Mouse (Mus musculus): ENCODE measurements around the gene Krtap3-1. TPM values are rescaled to one million over a fixed set of nuclear protein-coding genes. Genes with fewer than 3 reads are reported as not detected.

Krtap3-1 gene
- total RNA-seq, 4 experiments from 2014 or later, result not detected

DNA sequence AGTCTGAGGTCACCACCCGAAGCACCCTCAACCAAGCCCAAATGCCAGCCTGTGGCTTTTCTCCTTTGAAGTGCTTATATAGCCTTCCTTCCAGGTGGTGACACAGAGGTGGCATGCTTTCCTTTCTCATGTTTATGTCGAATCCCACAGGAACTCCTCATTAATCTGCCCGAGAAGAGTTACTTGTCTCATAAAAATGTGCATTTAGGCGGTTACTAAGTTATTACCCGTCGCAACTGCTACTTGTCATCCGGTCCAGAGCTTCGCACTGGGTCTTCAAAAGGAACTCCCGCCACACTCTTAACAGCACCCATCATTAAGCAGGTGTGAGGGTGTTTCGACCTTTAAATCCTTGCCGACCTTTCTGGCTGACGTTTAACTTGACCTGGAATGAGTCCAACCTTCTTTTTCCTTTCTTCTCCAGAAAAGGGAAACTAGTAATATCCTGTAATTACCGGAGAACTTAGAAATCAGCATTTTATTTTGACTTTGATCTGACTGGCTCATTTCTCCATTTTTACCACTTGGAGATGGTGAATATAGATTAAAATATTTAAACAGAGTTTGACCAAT lies 45.1 kb downstream of the Krtap3-1 start, which contains the start of gene Krt39:
Gene Krt39 (minus strand): TSS at position 51 of the 573 bp plus-strand sequence.
- no peak for DNase-seq (ENCODE audit: low spot score in 2 of 2)

Other genes with a start within 250 kb of the Krtap3-1 start
- not detected for gene Krt25, start 243.7 kb downstream of the Krtap3-1 start, total RNA-seq (2022)
- gene Krt26, start 228.7 kb downstream of the Krtap3-1 start, total RNA-seq (2022), result not detected
- not detected for gene Krt27, start 215.5 kb downstream of the Krtap3-1 start, total RNA-seq (2022)
- gene Krt28, start 191.7 kb downstream of the Krtap3-1 start, total RNA-seq (2022), result under 1 TPM in 2 of 4 experiments, not detected in 2; 0.38 to 0.52 TPM
- 10 to 100 TPM; 10.4 to 12.6 (median 11.0) TPM for gene Krt10, start 177.3 kb downstream of the Krtap3-1 start, total RNA-seq (2022)
- 1 to 10 TPM in 3 of 4 experiments, under 1 TPM in 1; 0.85 to 1.7 (median 1.5) TPM for gene Krt12, start 144.4 kb downstream of the Krtap3-1 start, total RNA-seq (2022)
- not detected for gene Krt20, start 128.5 kb downstream of the Krtap3-1 start, total RNA-seq (2022)
- gene Krt23, start 73.5 kb downstream of the Krtap3-1 start, total RNA-seq (2022), result not detected
- gene Krt39, start 45.3 kb downstream of the Krtap3-1 start, total RNA-seq (2022), result not detected
- not detected for gene Krt40, start 23.5 kb downstream of the Krtap3-1 start, total RNA-seq (2022)
- not detected for gene Krtap3-3, start 15.8 kb downstream of the Krtap3-1 start, total RNA-seq (2022)
- gene Krtap3-2, start 9.8 kb downstream of the Krtap3-1 start, total RNA-seq (2022), result not detected
- not detected for gene Gm11939, start 7.2 kb downstream of the Krtap3-1 start, total RNA-seq (2022)
- not detected for gene Krtap1-5, start 14.4 kb upstream of the Krtap3-1 start, total RNA-seq (2022)
- gene Krtap1-4, start 17.0 kb upstream of the Krtap3-1 start, total RNA-seq (2022), result not detected
- gene Krtap1-3, start 24.7 kb upstream of the Krtap3-1 start, total RNA-seq (2022), result not detected
- not detected for gene Krtap9-3, start 31.5 kb upstream of the Krtap3-1 start, total RNA-seq (2022)
- not detected for gene Gm11938, start 36.7 kb upstream of the Krtap3-1 start, total RNA-seq (2022)
- not detected for gene Gm11937, start 43.6 kb upstream of the Krtap3-1 start, total RNA-seq (2022)
- not detected for gene Krtap2-4, start 48.2 kb upstream of the Krtap3-1 start, total RNA-seq (2022)
- not detected for gene Gm11562, start 53.8 kb upstream of the Krtap3-1 start, total RNA-seq (2022)
- gene Krtap4-1, start 61.6 kb upstream of the Krtap3-1 start, total RNA-seq (2022), result not detected
- gene Krtap4-2, start 68.5 kb upstream of the Krtap3-1 start, total RNA-seq (2022), result not detected
- gene Krtap4-7, start 77.5 kb upstream of the Krtap3-1 start, total RNA-seq (2022), result not detected
- gene Gm11555, start 83.6 kb upstream of the Krtap3-1 start, total RNA-seq (2022), result not detected
- gene Gm11563, start 92.3 kb upstream of the Krtap3-1 start, total RNA-seq (2022), result not detected
- gene Krtap4-6, start 99.3 kb upstream of the Krtap3-1 start, total RNA-seq (2022), result not detected
- gene Gm14190, start 124.1 kb upstream of the Krtap3-1 start, total RNA-seq (2022), result not detected
- gene Gm14180, start 167.7 kb upstream of the Krtap3-1 start, total RNA-seq (2022), result not detected
- gene Gm11595, start 206.3 kb upstream of the Krtap3-1 start, total RNA-seq (2022), result not detected
- gene Krtap4-8, start 214.1 kb upstream of the Krtap3-1 start, total RNA-seq (2022), result not detected
- gene Krtap4-9, start 218.6 kb upstream of the Krtap3-1 start, total RNA-seq (2022), result not detected
- gene Gm11596, start 226.8 kb upstream of the Krtap3-1 start, total RNA-seq (2022), result not detected
- gene Gm11569, start 232.3 kb upstream of the Krtap3-1 start, total RNA-seq (2022), result not detected
- gene Gm11554, start 237.8 kb upstream of the Krtap3-1 start, total RNA-seq (2022), result not detected
- gene Krtap4-13, start 243.3 kb upstream of the Krtap3-1 start, total RNA-seq (2022), result not detected
- gene Gm11564, start 249.0 kb upstream of the Krtap3-1 start, total RNA-seq (2022), result not detected

Data from layer of hippocampus, adult 8-10 months (tissue).